Mouse (Mus musculus): ENCODE measurements around the gene Snap47. TPM values are rescaled to one million over a fixed set of nuclear protein-coding genes. Genes with fewer than 3 reads are reported as not detected.
"Not testable (repeated sequence)": the region's sequence is repeated elsewhere in the genome, so short reads cannot be mapped to it uniquely, and the experiment has no call there.

Snap47 gene
- total RNA-seq, 2 experiments from 2014 or later = 359 to 367 TPM

GRCm38 (mm10) chr11:59375475-59375874 is 75.5 kb downstream of the Snap47 start, which contains the start of gene Prss38:
Prss38 (minus strand) TSS chr11:59375657.
- DNase-seq (ENCODE audit: low spot score in 2 of 2) = no peak

GRCm38 (mm10) chr11:59369848-59370247 is 81.1 kb downstream of the Snap47 start:
- no peak for DNase-seq (ENCODE audit: low spot score in 2 of 2)

- not testable (repeated sequence) for DNase-seq (ENCODE audit: low spot score in 2 of 2)
Measured at GRCm38 (mm10) chr11:59367955-59368354, 83.0 kb downstream of the Snap47 start.

GRCm38 (mm10) chr11:59366633-59367032 is 84.4 kb downstream of the Snap47 start:
- DNase-seq (ENCODE audit: low spot score in 2 of 2) = no peak

- DNase-seq (ENCODE audit: low spot score in 2 of 2) = no peak
Measured at GRCm38 (mm10) chr11:59366031-59366430, 85.0 kb downstream of the Snap47 start.

- DNase-seq (ENCODE audit: low spot score in 2 of 2) = no peak
Measured at GRCm38 (mm10) chr11:59364417-59364816, 86.6 kb downstream of the Snap47 start.

- DNase-seq (ENCODE audit: low spot score in 2 of 2) = no peak
Measured at GRCm38 (mm10) chr11:59364007-59364406, 87.0 kb downstream of the Snap47 start.

GRCm38 (mm10) chr11:59361291-59361690 is 89.7 kb downstream of the Snap47 start:
- DNase-seq (ENCODE audit: low spot score in 2 of 2) = no peak

Other genes with a start within 250 kb of the Snap47 start
- gene Mrpl55, start 248.7 kb downstream of the Snap47 start, total RNA-seq (2021) = 10 to 100 TPM; 35.9 to 42.8 TPM
- gene 2310033P09Rik, start 242.9 kb downstream of the Snap47 start, total RNA-seq (2021) = 10 to 100 TPM; 26.6 to 27.3 TPM
- 100 to 1,000 TPM; 512 to 556 TPM for gene Arf1, start 222.9 kb downstream of the Snap47 start, total RNA-seq (2021)
- under 1 TPM in 1 of 2 experiments, not detected in 1; 0.25 TPM for gene Wnt3a, start 160.4 kb downstream of the Snap47 start, total RNA-seq (2021)
- gene Wnt9a, start 144.3 kb downstream of the Snap47 start, total RNA-seq (2021) = 1 to 10 TPM; 3.5 to 4.1 TPM
- gene Prss38, start 75.5 kb downstream of the Snap47 start, total RNA-seq (2021) = not detected
- 10 to 100 TPM; 24.9 TPM for gene Jmjd4, start 1.1 kb downstream of the Snap47 start, total RNA-seq (2021)
- gene Zfp867, start 21.3 kb upstream of the Snap47 start, total RNA-seq (2021) = 1 to 10 TPM; 2.4 to 2.5 TPM
- 1 to 10 TPM; 6.5 to 6.6 TPM for gene Zkscan17, start 75.6 kb upstream of the Snap47 start, total RNA-seq (2021)
- under 1 TPM; 0.79 to 0.92 TPM for gene Nlrp3, start 90.4 kb upstream of the Snap47 start, total RNA-seq (2021)
- not detected for gene Olfr222, start 125.0 kb upstream of the Snap47 start, total RNA-seq (2021)
- not detected for gene Olfr223, start 142.1 kb upstream of the Snap47 start, total RNA-seq (2021)
- gene Mprip, start 210.1 kb upstream of the Snap47 start, total RNA-seq (2021) = 100 to 1,000 TPM; 283 to 287 TPM

Measured in layer of hippocampus, adult 18-20 months (tissue).